Mouse (Mus musculus): ENCODE results near the gene H2al1f.

GRCm38 (mm10) chrX:11273190-11273589 lies 41.8 kb upstream of the H2al1f start:
- TF ChIP-seq BHLHE40 (IDR thresholded peaks at IDR 0.05; ENCODE audit: borderline replicate concordance, low read depth, low read length) (no peak), POLR2A (IDR thresholded peaks at IDR 0.05; ENCODE audit: control insufficient read depth in 1 of 2, insufficient read depth in 1 of 2, low read depth in 1 of 2, low read length in 2 of 2, poor library complexity in 1 of 2) (no peak), TCF12 (IDR thresholded peaks at IDR 0.05; ENCODE audit: low read depth, low read length) (no peak), MXI1 (IDR thresholded peaks at IDR 0.05; ENCODE audit: low read depth, low read length) (no peak)
